Mouse (Mus musculus): ENCODE measurements around the gene Smarcd3.

DNA sequence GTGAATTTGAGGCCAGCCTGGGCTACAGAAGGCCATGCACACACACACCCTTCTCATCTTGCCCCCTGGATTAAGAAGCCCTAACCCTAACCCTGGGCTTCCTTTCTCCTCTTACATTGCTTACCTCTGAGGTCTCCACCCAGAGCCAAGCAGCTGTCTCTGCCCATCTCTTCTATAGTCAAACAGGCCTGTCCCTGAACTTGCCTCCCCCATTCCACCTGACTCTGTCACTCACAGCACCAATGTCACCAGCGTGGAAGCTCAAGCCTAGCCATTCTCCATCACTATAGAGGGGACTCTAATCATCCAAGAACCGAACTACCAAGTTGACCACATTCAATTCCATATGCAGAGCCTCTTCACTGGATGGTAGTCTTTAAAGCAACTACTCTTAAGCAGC is 24.0 kb downstream of the Smarcd3 start:
- no peak for TF ChIP-seq USF1 (IDR thresholded peaks at IDR 0.05; ENCODE audit: low read depth)
- TF ChIP-seq MYOD1 (IDR thresholded peaks at IDR 0.05; ENCODE audit: control insufficient read depth, insufficient read length, low read depth), result peak; percentile 100
- TF ChIP-seq FOSL1 (IDR thresholded peaks at IDR 0.05; ENCODE audit: insufficient read depth, low read length, poor library complexity, severe bottlenecking), result no peak
- no peak for TF ChIP-seq CTCF (IDR thresholded peaks at IDR 0.05; ENCODE audit: control insufficient read depth, insufficient read depth, insufficient read length)
- TF ChIP-seq MAX (IDR thresholded peaks at IDR 0.05), result no peak
- no peak for TF ChIP-seq CEBPB (IDR thresholded peaks at IDR 0.05; ENCODE audit: low read depth)
- TF ChIP-seq MYOG (IDR thresholded peaks at IDR 0.05; ENCODE audit: control insufficient read depth, extremely low read depth, insufficient read length), result no peak

All from C2C12 (cell line).